Mouse (Mus musculus) forebrain, postnatal 0 days (tissue): ENCODE measurements around the gene Spg7. TPM values are rescaled to one million over a fixed set of nuclear protein-coding genes. Genes with fewer than 3 reads are reported as not detected.

Experiments used
- ATAC-seq: fragments of 200-750 bp; cut with Nextera tagmentation; 2 replicates; pipeline ENCODE4 v1.8.0; 2017; ENCODE audit warnings: mild to moderate bottlenecking, moderate library complexity
- DNase-seq: peaks from one replicate; pipeline ENCODE4 v3.0.0-alpha.2; 2015
- H3K27ac ChIP-seq: fragments of 300-500 bp; sonication (generic); 2 replicates; pipeline ENCODE4 v1.5.1; 2014; ENCODE audit warnings: low read depth, mild to moderate bottlenecking, antibody characterized with exemption, low read length, moderate library complexity, mixed read lengths
- H3K27me3 ChIP-seq: fragments of 300-500 bp; sonication (generic); 2 replicates; pipeline ENCODE4 v1.6.1; 2014; ENCODE audit warnings: mild to moderate bottlenecking, low read length, mixed read lengths; ENCODE audit not compliant: insufficient read depth
- H3K36me3 ChIP-seq: fragments of 300-500 bp; sonication (generic); 2 replicates; pipeline ENCODE4 v1.6.1; 2014; ENCODE audit warnings: mild to moderate bottlenecking, moderate library complexity; ENCODE audit not compliant: insufficient read depth
- H3K4me1 ChIP-seq: fragments of 300-500 bp; sonication (generic); 2 replicates; pipeline ENCODE4 v1.6.1; 2014; ENCODE audit warnings: antibody characterized with exemption; ENCODE audit not compliant: insufficient read depth
- H3K4me2 ChIP-seq: fragments of 300-500 bp; sonication (generic); 2 replicates; pipeline ENCODE4 v1.6.1; 2014; ENCODE audit warnings: low read depth, mild to moderate bottlenecking, moderate library complexity
- H3K4me3 ChIP-seq: fragments of 300-500 bp; sonication (generic); 2 replicates; pipeline ENCODE4 v1.5.1; 2014; ENCODE audit warnings: low read depth, low read length, mixed read lengths
- H3K9ac ChIP-seq: fragments of 300-500 bp; sonication (generic); 2 replicates; pipeline ENCODE4 v1.6.1; 2014; ENCODE audit warnings: mild to moderate bottlenecking
- H3K9me3 ChIP-seq: fragments of 300-500 bp; sonication (generic); 2 replicates; pipeline ENCODE4 v1.6.1; 2016; ENCODE audit warnings: low read length
- CTCF ChIP-seq: sonication (generic); IDR thresholded peaks from 2 replicates; pipeline ENCODE4 v1.5.1; 2016; ENCODE audit warnings: antibody characterized with exemption, control low read depth, low read depth
- WGBS: fragments of 180-500 bp; shearing (Covaris S2); extraction: QIAGEN DNeasy Blood & Tissue Kit; methylation state at CpG from one replicate; pipeline ENCODE4 v1.1.7; 2014; 5-methylcytosine and 5-hydroxymethylcytosine counted together
- polyA plus RNA-seq: library from polyadenylated mRNA; unstranded; fragments of >200 nt; fragmentation: Nextera tagmentation; extraction: Ambion mirVana; gene quantifications from 2 replicates; pipeline ENCODE4 v1.2.1, GENCODE M21; 2015
- total RNA-seq: library from RNA; depleted of rRNA; stranded (reverse); fragments of >200 nt; gene quantifications from 2 replicates; pipeline ENCODE4 v1.2.3, GENCODE M21; 2014

Gene Spg7
- total and polyA plus RNA-seq, 2 experiments from 2014 or later, result 52.9 to 56.2 TPM

DNA sequence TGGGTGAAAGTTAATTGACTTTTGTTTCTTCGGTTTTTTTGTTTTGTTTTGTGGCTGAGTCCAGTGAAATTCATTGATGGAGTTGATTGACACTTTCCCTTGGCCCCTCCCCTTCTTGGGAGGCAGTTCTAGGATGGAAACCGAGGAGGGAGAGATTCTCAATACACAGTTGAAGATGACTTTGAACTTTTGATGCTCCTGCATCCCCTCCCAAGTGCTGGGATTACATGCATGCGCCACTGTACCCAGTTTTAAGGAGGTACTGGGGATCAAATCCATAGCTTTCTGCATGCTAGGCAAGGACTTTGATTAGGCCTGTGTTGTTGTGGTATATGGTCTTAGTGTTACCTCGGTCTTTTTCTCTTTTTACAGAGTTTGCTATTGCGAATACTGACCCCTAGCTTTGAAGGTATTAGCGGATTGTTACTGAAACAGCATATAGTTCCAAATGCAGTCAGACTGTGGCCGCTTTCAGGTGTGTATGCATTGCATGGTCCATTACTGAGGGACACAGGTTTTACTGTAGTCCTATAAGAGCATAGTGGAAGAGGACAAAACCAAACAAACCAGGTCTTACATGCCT, 3.5 kb downstream of the Spg7 start:
- Histone ChIP-seq H3K9ac (peak overlapping the region; percentile 93), H3K4me3 (peak overlapping the region; percentile 92), H3K36me3 (peaks cover 3% of the 10 kb centered on the region; the same call in 1 of the 2 replicates), H3K27ac (peak overlapping the region; percentile 95), H3K4me1 (peaks cover 15% of the 10 kb centered on the region), H3K4me2 (peak overlapping the region; percentile 82), H3K9me3 (no peaks in the 10 kb centered on the region), H3K27me3 (no peaks in the 10 kb centered on the region)
- peak; percentile 45 for TF ChIP-seq CTCF
- no peak for ATAC-seq
- WGBS, result 33% methylated on average over 7 of the region's 7 CpGs
- DNase-seq, result no peak

DNA sequence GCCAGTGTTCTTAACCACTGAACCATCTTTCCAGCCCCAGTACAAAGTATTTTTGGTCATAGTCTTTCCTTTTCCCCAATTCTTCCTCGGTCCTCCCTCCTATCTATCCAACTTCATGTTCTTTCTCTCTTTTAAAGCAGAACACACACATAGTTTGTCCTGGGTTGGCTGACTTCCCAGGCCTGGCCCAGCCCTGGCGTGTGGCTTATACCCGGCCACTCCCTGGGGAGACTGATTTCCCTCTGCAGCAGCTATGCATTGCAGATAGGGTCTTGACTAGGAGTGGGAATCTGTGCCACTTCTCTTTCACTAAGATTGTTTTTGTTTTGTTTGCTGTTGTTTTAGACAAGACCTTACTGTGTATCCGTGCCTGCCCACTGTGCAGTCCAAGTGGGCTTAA, 8.4 kb downstream of the Spg7 start:
- Histone ChIP-seq H3K9ac (no peak overlapping the region), H3K4me1 (peaks cover 8% of the 10 kb centered on the region; the same call in 1 of the 2 replicates), H3K9me3 (no peaks in the 10 kb centered on the region), H3K36me3 (peaks cover 33% of the 10 kb centered on the region), H3K4me2 (no peak overlapping the region), H3K4me3 (no peak overlapping the region), H3K27me3 (no peaks in the 10 kb centered on the region), H3K27ac (no peak overlapping the region)
- DNase-seq (no peak), ATAC-seq (no peak)
- 64% methylated on average over 4 of the region's 4 CpGs for WGBS
- TF ChIP-seq CTCF, result no peak

DNA sequence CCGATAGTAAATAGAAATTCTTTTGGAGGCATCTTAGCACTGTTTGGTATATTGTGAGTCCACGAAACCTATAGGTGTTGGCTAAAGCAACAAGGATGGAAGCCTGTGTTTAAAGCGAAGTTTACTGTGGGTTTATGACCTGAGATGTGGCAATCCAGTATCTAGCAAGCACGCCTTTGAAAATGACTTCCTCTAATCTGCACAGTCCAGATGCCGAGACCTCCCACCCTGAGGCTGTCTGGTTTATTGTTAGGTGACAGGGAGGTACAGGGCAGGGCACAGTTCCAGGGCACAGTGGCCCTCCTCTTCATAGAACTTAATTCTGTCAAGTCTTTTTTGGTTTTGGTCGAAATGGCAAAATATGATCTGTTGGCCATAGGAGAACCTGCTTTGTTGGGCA, 14.5 kb downstream of the Spg7 start:
- Histone ChIP-seq H3K27ac (no peak overlapping the region), H3K36me3 (peaks cover 77% of the 10 kb centered on the region), H3K4me2 (no peak overlapping the region), H3K9ac (no peak overlapping the region), H3K27me3 (no peaks in the 10 kb centered on the region), H3K9me3 (no peaks in the 10 kb centered on the region), H3K4me3 (no peak overlapping the region), H3K4me1 (no peaks in the 10 kb centered on the region)
- WGBS, result 94% methylated on average over 6 of the region's 6 CpGs
- TF ChIP-seq CTCF, result no peak
- ATAC-seq, result no peak
- no peak for DNase-seq

DNA sequence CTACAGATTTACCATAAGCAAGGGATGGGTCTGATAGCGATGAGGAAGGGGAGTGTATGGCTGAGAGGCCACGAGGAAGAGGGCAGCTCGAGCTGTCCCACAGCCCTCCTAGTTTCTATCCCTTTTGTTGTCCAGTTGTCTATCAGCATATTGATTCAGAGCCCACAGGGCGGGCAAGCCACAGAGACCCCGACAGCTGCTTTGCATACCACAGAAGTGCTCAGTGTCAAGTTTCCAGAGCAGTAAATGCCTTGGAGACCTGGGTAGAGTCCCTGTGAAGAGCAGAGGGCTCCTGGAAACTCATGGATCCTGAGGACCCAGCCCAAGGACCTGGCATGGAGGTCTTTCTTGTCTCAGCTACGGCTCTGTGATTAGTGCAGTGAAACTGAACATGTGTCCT, 20.3 kb downstream of the Spg7 start:
- H3K36me3 ChIP-seq, result peaks cover 92% of the 10 kb centered on the region
- 84% methylated on average over 6 of the region's 6 CpGs for WGBS

DNA sequence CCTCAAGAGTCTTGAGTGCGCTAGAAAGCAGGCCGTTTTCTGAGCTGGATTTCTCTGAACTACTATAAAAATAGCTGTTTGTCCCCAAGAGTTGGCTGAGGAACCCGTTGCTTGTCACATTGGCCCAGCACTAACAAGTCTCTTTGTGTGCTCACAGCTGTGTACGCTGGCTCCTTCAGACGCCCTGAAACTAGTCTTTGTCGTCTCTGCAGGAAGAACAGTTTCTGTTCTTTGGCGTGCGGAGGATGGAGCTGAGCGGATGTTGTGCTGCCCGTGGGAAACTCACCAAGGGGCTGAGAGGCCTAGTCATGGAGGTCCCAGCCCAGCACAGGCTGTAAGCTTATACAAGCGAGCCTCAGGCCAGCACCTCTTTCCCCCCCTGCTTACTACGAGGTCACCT, 20.9 kb downstream of the Spg7 start:
- Histone ChIP-seq H3K36me3 (peaks cover 94% of the 10 kb centered on the region), H3K4me2 (no peak overlapping the region), H3K27ac (no peak overlapping the region), H3K4me1 (no peaks in the 10 kb centered on the region), H3K9me3 (no peaks in the 10 kb centered on the region), H3K27me3 (no peaks in the 10 kb centered on the region), H3K4me3 (no peak overlapping the region), H3K9ac (no peak overlapping the region)
- DNase-seq (no peak), ATAC-seq (peak; percentile 76)
- WGBS, result 80% methylated on average over 12 of the region's 12 CpGs
- no peak for TF ChIP-seq CTCF

More for the DNA sequence above, 20.3 kb downstream of the Spg7 start:
- Histone ChIP-seq H3K27ac (no peak overlapping the region), H3K4me1 (no peaks in the 10 kb centered on the region), H3K4me2 (no peak overlapping the region), H3K4me3 (no peak overlapping the region), H3K9me3 (no peaks in the 10 kb centered on the region), H3K27me3 (no peaks in the 10 kb centered on the region), H3K9ac (no peak overlapping the region)
- DNase-seq (no peak), ATAC-seq (no peak)
- TF ChIP-seq CTCF, result no peak

DNA sequence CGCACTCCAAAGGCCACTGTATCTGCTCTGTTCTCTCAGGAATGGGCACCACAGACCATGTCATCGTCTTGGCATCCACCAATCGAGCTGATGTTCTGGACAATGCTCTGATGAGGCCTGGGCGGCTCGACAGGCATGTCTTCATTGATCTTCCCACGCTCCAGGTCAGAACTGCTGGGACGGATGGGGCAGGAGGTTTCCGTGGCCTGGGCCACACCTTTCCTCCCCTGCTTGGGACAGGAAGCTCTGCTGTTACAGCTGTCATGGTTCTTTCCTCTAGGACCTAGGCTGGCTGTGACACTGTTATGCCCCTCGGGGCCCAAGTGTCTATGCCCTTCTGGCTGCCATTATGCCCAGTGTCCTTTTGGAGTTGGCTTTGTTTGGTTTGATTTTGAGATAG, 24.5 kb downstream of the Spg7 start:
- 93% methylated on average over 9 of the region's 9 CpGs for WGBS
- Histone ChIP-seq H3K4me3 (no peak overlapping the region), H3K4me2 (no peak overlapping the region), H3K27ac (no peak overlapping the region), H3K27me3 (no peaks in the 10 kb centered on the region), H3K36me3 (peaks cover 96% of the 10 kb centered on the region), H3K9me3 (no peaks in the 10 kb centered on the region), H3K4me1 (no peaks in the 10 kb centered on the region), H3K9ac (no peak overlapping the region)
- no peak for DNase-seq
- no peak for TF ChIP-seq CTCF
- no peak for ATAC-seq

DNA sequence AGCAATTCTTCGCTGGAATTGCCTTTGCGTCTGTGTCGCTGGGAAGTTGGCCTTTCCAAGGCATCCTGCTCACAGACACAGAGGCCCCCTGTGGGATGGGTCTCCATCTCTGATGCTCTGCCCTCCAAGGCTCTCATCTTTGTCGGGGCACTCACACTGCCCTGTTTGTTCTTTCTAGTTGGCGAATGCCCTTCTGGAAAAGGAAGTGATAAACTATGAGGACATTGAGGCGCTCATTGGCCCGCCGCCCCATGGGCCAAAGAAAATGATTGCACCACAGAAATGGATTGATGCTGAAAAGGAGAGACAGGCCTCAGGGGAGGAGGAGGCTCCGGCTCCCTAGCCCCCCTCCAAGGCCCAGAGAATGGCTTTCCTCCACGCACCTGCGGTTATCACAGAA, 34.5 kb downstream of the Spg7 start:
- no peak overlapping the region for H3K4me2 ChIP-seq
- 88% methylated on average over 11 of the region's 11 CpGs for WGBS
- H3K9ac ChIP-seq, result no peak overlapping the region
- H3K36me3 ChIP-seq, result peaks cover 41% of the 10 kb centered on the region
- no peaks in the 10 kb centered on the region for H3K27me3 ChIP-seq
- no peak for DNase-seq
- ATAC-seq, result peak; percentile 35; the same call in 1 of the 2 replicates
- no peak overlapping the region for H3K27ac ChIP-seq
- no peak overlapping the region for H3K4me3 ChIP-seq
- no peak for TF ChIP-seq CTCF
- H3K4me1 ChIP-seq, result no peaks in the 10 kb centered on the region
- no peaks in the 10 kb centered on the region for H3K9me3 ChIP-seq
